Mouse (Mus musculus) heart, postnatal 0 days (tissue): ENCODE data around the gene Acpp. TPM values are rescaled to one million over a fixed set of nuclear protein-coding genes. Genes with fewer than 3 reads are reported as not detected.

Experiments used
- ATAC-seq: fragments of 200-750 bp; cut with Nextera tagmentation; 2 replicates; pipeline ENCODE4 v1.8.0; 2017; ENCODE audit warnings: low read depth, moderate number of reproducible peaks, moderate library complexity; ENCODE audit not compliant: insufficient read depth
- DNase-seq: peaks from one replicate; pipeline ENCODE4 v3.0.0-alpha.2; 2016; ENCODE audit warnings: low spot score
- H3K27ac ChIP-seq: fragments of 300-500 bp; sonication (generic); 2 replicates; pipeline ENCODE4 v1.5.1; 2014; ENCODE audit warnings: low read depth, mild to moderate bottlenecking
- H3K27me3 ChIP-seq: fragments of 300-500 bp; sonication (generic); 2 replicates; pipeline ENCODE4 v1.6.1; 2014; ENCODE audit warnings: low read length, mixed read lengths; ENCODE audit not compliant: control insufficient read depth, insufficient read depth
- H3K36me3 ChIP-seq: fragments of 300-500 bp; sonication (generic); replicated peaks from 2 replicates; pipeline ENCODE4 v1.6.1; 2014; ENCODE audit warnings: low read length, mixed read lengths; ENCODE audit not compliant: control insufficient read depth, insufficient read depth
- H3K4me1 ChIP-seq: fragments of 300-500 bp; sonication (generic); 2 replicates; pipeline ENCODE4 v1.6.1; 2014; ENCODE audit warnings: antibody characterized with exemption; ENCODE audit not compliant: control insufficient read depth, insufficient read depth
- H3K4me2 ChIP-seq: fragments of 300-500 bp; sonication (generic); 2 replicates; pipeline ENCODE4 v1.6.1; 2014; ENCODE audit warnings: low read depth, mild to moderate bottlenecking, low read length, moderate library complexity
- H3K4me3 ChIP-seq: fragments of 300-500 bp; sonication (generic); 2 replicates; pipeline ENCODE4 v1.5.1; 2014; ENCODE audit warnings: low read depth, low read length
- H3K9ac ChIP-seq: fragments of 300-500 bp; sonication (generic); replicated peaks from 2 replicates; pipeline ENCODE4 v1.6.1; 2014; ENCODE audit warnings: low read depth, low read length, mixed read lengths
- H3K9me3 ChIP-seq: fragments of 300-500 bp; sonication (generic); replicated peaks from 2 replicates; pipeline ENCODE4 v1.6.1; 2016; ENCODE audit warnings: low read length; ENCODE audit not compliant: control insufficient read depth
- CTCF ChIP-seq: IDR thresholded peaks from 2 replicates; pipeline ENCODE4 v1.5.1; 2016; ENCODE audit warnings: antibody characterized with exemption, control low read depth, low read depth
- EP300 ChIP-seq: IDR thresholded peaks from 2 replicates; pipeline ENCODE4 v1.6.1; 2016; ENCODE audit warnings: antibody characterized with exemption, low read depth
- WGBS: fragments of 180-500 bp; shearing (Covaris S2); extraction: QIAGEN DNeasy Blood & Tissue Kit; methylation state at CpG from one replicate; pipeline ENCODE4 v1.1.7; 2014; 5-methylcytosine and 5-hydroxymethylcytosine counted together
- polyA plus RNA-seq: library from polyadenylated mRNA; unstranded; fragments of >200 nt; fragmentation: Nextera tagmentation; extraction: Ambion mirVana; gene quantifications from 2 replicates; pipeline ENCODE4 v1.2.1, GENCODE M21; 2015
- total RNA-seq: library from RNA; depleted of rRNA; stranded (reverse); fragments of >200 nt; gene quantifications from 2 replicates; pipeline ENCODE4 v1.2.3, GENCODE M21; 2014; ENCODE audit warnings: low replicate concordance

Acpp gene
- total and polyA plus RNA-seq, 2 experiments from 2014 or later, result not detected

DNA sequence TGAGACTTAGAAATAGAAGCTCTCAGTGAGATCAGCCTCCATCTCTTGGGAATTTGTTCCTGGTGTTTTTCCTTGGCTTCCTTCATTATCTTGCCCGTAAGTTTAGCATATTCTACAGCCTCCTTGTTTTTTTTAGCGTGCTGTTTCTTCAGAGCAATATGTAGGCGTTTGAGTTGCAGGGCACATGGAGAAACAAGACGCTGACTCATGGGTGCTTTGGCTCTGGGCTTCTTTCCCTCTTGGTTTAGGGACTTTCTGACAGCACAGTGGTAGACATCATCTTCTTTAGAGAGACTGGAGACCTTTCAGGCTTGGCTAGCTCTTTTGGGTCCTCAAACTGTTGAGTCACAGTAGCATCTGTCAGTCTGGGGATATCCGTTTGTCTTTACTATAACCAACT lies 6.6 kb upstream of the Acpp start:
- no peaks in the 10 kb centered on the region for H3K4me1 ChIP-seq
- no peak overlapping the region for H3K9ac ChIP-seq
- 64% methylated on average over 5 of the region's 5 CpGs for WGBS
- H3K36me3 ChIP-seq, result no peaks in the 10 kb centered on the region
- no peak for DNase-seq
- no peaks in the 10 kb centered on the region for H3K9me3 ChIP-seq
- no peak overlapping the region for H3K4me2 ChIP-seq
- H3K4me3 ChIP-seq, result no peak overlapping the region
- no peaks in the 10 kb centered on the region for H3K27me3 ChIP-seq
- no peak for ATAC-seq
- TF ChIP-seq EP300 (no peak), CTCF (no peak)
- H3K27ac ChIP-seq, result no peak overlapping the region

DNA sequence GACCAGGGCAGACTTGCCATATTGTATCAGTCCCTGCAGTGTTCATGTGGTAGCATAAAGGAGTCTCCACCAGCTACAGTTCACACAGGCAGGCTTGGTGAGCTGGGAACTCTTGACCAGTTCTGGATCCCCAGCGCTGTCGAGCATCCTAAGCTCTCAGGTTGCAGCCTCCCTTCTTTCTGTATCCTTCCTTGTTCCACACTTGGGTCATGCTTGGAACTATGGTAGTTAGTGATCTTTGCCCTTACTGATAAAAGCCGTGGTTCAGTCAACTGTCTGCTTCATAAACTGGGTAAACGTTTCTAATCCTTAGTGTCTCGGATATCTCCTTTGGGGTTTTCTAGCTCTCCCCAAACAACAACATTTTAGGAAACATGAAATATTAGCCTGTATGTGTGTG lies 1.9 kb upstream of the Acpp start:
- DNase-seq (no peak), ATAC-seq (no peak)
- no peaks in the 10 kb centered on the region for H3K27me3 ChIP-seq
- no peaks in the 10 kb centered on the region for H3K9me3 ChIP-seq
- 83% methylated on average over 5 of the region's 5 CpGs for WGBS
- H3K4me1 ChIP-seq, result no peaks in the 10 kb centered on the region
- H3K4me2 ChIP-seq, result no peak overlapping the region
- no peaks in the 10 kb centered on the region for H3K36me3 ChIP-seq
- no peak overlapping the region for H3K4me3 ChIP-seq
- H3K27ac ChIP-seq, result no peak overlapping the region
- no peak overlapping the region for H3K9ac ChIP-seq
- TF ChIP-seq EP300 (no peak), CTCF (no peak)

DNA sequence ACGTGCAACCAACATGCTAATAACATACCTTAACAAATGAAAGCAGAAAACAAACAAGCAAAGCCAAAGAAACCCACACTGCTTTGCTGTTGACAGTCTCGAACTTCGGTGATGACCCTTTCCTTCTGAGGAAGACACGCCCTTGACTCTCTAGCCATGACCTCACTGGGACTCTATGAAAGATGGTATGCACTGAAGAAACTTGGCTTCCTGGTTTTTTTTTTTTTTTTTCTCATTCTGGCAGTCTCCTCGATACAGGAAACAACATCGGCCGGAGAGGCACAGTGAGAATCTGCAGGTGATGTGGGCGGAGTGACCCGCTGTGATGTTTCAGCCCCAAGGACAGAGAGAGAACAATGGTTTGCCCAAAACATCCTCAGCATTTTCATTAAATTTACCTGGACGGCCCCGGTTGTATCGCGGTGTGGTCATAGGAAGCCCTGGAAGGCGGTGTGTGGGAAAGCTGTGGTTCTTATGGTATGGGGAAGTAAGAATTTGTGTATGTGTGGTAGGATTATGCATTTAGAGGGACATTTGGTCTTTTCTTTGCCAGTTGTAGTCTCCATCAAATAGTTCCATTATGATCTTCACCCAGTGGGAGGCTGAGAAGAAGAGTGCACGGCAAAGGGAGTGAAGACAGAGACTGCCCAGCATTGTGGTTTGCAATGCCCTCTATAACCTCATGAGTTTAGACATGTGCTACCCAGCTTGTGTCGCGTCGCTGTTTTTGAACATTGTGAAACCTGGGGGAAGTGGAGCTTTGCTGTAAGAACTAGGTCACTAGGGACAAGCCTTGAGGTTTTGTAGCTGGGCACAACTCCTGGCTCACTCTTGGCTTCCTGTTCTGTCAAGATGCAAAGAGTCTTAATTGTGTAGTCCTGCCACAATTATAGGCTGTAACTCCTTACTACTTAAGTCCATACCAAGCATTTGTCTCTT lies 1.2 kb upstream of the Acpp start:
- no peak overlapping the region for H3K4me3 ChIP-seq
- no peak overlapping the region for H3K27ac ChIP-seq
- H3K36me3 ChIP-seq, result no peaks in the 10 kb centered on the region
- H3K9me3 ChIP-seq, result no peaks in the 10 kb centered on the region
- no peaks in the 10 kb centered on the region for H3K4me1 ChIP-seq
- no peak overlapping the region for H3K4me2 ChIP-seq
- TF ChIP-seq EP300 (no peak), CTCF (no peak)
- H3K27me3 ChIP-seq, result no peaks in the 10 kb centered on the region
- ATAC-seq, result no peak
- H3K9ac ChIP-seq, result no peak overlapping the region
- DNase-seq, result no peak
- 86% methylated on average over 18 of the region's 18 CpGs for WGBS

GRCm38 (mm10) chr9:104331301-104331700 lies 6.2 kb downstream of the Acpp start:
- ATAC-seq (no peak), DNase-seq (no peak)
- Histone ChIP-seq H3K27ac (no peak overlapping the region), H3K9me3 (no peaks in the 10 kb centered on the region), H3K4me1 (no peaks in the 10 kb centered on the region), H3K4me2 (no peak overlapping the region), H3K4me3 (no peak overlapping the region), H3K9ac (no peak overlapping the region), H3K27me3 (no peaks in the 10 kb centered on the region), H3K36me3 (no peaks in the 10 kb centered on the region)
- TF ChIP-seq CTCF, result no peak
- TF ChIP-seq EP300, result no peak
- WGBS, result 82% methylated on average over 5 of the region's 5 CpGs

DNA sequence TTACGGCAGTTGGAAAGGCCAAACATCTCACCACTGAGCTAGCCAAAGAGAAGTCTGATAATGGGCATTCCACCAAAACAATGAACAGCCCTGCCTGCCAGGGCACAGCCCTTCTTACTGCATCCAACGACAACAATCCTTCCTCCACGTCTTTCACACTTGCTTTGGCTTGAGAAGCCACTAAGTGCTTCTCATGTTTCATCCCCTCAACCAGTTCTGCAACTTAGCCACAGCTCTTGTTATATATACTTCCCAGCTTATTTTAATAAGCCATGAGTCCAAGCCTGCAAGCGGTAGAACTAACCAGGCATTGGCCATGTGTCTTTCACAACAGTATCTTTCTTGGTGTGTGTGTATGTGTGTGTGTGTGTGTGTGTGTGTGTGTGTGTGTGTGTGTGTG lies 8.9 kb downstream of the Acpp start:
- no peak overlapping the region for H3K27ac ChIP-seq
- no peak overlapping the region for H3K9ac ChIP-seq
- no peaks in the 10 kb centered on the region for H3K9me3 ChIP-seq
- no peak overlapping the region for H3K4me3 ChIP-seq
- H3K27me3 ChIP-seq, result no peaks in the 10 kb centered on the region
- TF ChIP-seq CTCF (no peak), EP300 (no peak)
- 53% methylated on average over 4 of the region's 4 CpGs for WGBS
- H3K36me3 ChIP-seq, result no peaks in the 10 kb centered on the region
- H3K4me1 ChIP-seq, result no peaks in the 10 kb centered on the region
- H3K4me2 ChIP-seq, result no peak overlapping the region
- ATAC-seq (no peak), DNase-seq (no peak)
